Mouse (Mus musculus) lung, adult 18-20 months (tissue): ENCODE results near the gene Srsf9.

ENCODE experiments used
- DNase-seq, 2 experiments: peaks; one replicate each; pipeline ENCODE4 v3.0.0; 2022; ENCODE audit warnings: mixed read lengths in 2 of 2

The Srsf9 gene

GRCm38 (mm10) chr5:115326256-115326831 is 633 bp upstream of the Srsf9 start:
- DNase-seq = peak in 1 of 2 experiments; percentile 12

- peak; percentile 26 to 28 for DNase-seq
These were observed 902 bp downstream of the Srsf9 start for GRCm38 (mm10) chr5:115327610-115328548.

GRCm38 (mm10) chr5:115330955-115331354 is 4.0 kb downstream of the Srsf9 start:
- no peak for DNase-seq

- DNase-seq = no peak
These were observed 6.6 kb downstream of the Srsf9 start for GRCm38 (mm10) chr5:115333626-115334025.

- no peak for DNase-seq
These were observed 13.0 kb downstream of the Srsf9 start for GRCm38 (mm10) chr5:115340007-115340406.

- DNase-seq = peak; percentile 87 to 88
These were observed 13.8 kb downstream of the Srsf9 start, which contains the start of the genes Gatc and Triap1 for GRCm38 (mm10) chr5:115340577-115341313. TSS of gene Gatc (minus strand) at chr5:115341178. TSS of gene Triap1 (plus strand) at chr5:115341225.

GRCm38 (mm10) chr5:115341314-115342165 is 14.6 kb downstream of the Srsf9 start:
- DNase-seq = no peak

- peak; percentile 72 to 84 for DNase-seq
These were observed 20.6 kb downstream of the Srsf9 start for GRCm38 (mm10) chr5:115347564-115347963.

GRCm38 (mm10) chr5:115348546-115349224 is 21.7 kb downstream of the Srsf9 start, which contains the start of gene Cox6a1:
TSS of gene Cox6a1 (minus strand) at chr5:115348981.
- peak; percentile 98 for DNase-seq

GRCm38 (mm10) chr5:115349225-115349555 is 22.2 kb downstream of the Srsf9 start:
- no peak for DNase-seq

- no peak for DNase-seq
These were observed 24.4 kb downstream of the Srsf9 start for GRCm38 (mm10) chr5:115351348-115351747.

- no peak for DNase-seq
These were observed 28.1 kb downstream of the Srsf9 start for GRCm38 (mm10) chr5:115355070-115355469.

GRCm38 (mm10) chr5:115358872-115359271 is 31.9 kb downstream of the Srsf9 start:
- peak; percentile 70 to 80 for DNase-seq

GRCm38 (mm10) chr5:115359438-115359837 is 32.5 kb downstream of the Srsf9 start:
- no peak for DNase-seq

- no peak for DNase-seq
These were observed 32.9 kb downstream of the Srsf9 start for GRCm38 (mm10) chr5:115359851-115360372.

GRCm38 (mm10) chr5:115362216-115362615 is 35.2 kb downstream of the Srsf9 start:
- no peak for DNase-seq

GRCm38 (mm10) chr5:115362819-115363714 is 36.1 kb downstream of the Srsf9 start:
- no peak for DNase-seq

GRCm38 (mm10) chr5:115364782-115365181 is 37.8 kb downstream of the Srsf9 start:
- DNase-seq = no peak

- DNase-seq = no peak
These were observed 44.8 kb downstream of the Srsf9 start for GRCm38 (mm10) chr5:115371736-115372135.
